Mouse (Mus musculus): ENCODE results near the gene Optn. TPM values are rescaled to one million over a fixed set of nuclear protein-coding genes. Genes with fewer than 3 reads are reported as not detected.
A peak's percentile ranks its signal among the peaks of the same experiment; 100 is the strongest.

Gene Optn
- 5.1 and 6.6 TPM in 2 replicates for polyA plus RNA-seq (2014; fragmentation: Nextera tagmentation; extraction: Ambion mirVana)

- H3K4me2 ChIP-seq (replicated peaks; ENCODE audit: low read depth, low read length): peak within 1 kb of the TSS; percentile 88
- no peaks in the 10 kb centered on the region; the same call in 1 of the 2 replicates for H3K4me1 ChIP-seq (replicated peaks; ENCODE audit: control insufficient read depth, insufficient read depth, low read length)
- peaks cover 15% of the 10 kb centered on the region; the same call in 1 of the 2 replicates for H3K27me3 ChIP-seq (ENCODE audit: control insufficient read depth, insufficient read depth, low read length)
- ATAC-seq (ENCODE audit: low FRiP score): peak; percentile 90
- peak within 1 kb of the TSS; percentile 48 for H3K9ac ChIP-seq (ENCODE audit: low read depth, low read length)
- H3K27ac ChIP-seq (ENCODE audit: low read depth, low read length): no peak within 1 kb of the TSS
- H3K36me3 ChIP-seq (ENCODE audit: control insufficient read depth, insufficient read depth, low read length): no peaks in the 10 kb centered on the region
- DNase-seq (ENCODE audit: low spot score): peak; percentile 94
- H3K4me3 ChIP-seq (ENCODE audit: low read depth, low read length): peak within 1 kb of the TSS; percentile 54
- no peaks in the 10 kb centered on the region for H3K9me3 ChIP-seq (ENCODE audit: control insufficient read depth, low read length)
- WGBS: 2% methylated on average over 62 of the region's 63 CpGs
Measured at GRCm38 (mm10) chr2:5063299-5064205, at the start of gene Optn. Optn (minus strand) TSS chr2:5064051.

DNA sequence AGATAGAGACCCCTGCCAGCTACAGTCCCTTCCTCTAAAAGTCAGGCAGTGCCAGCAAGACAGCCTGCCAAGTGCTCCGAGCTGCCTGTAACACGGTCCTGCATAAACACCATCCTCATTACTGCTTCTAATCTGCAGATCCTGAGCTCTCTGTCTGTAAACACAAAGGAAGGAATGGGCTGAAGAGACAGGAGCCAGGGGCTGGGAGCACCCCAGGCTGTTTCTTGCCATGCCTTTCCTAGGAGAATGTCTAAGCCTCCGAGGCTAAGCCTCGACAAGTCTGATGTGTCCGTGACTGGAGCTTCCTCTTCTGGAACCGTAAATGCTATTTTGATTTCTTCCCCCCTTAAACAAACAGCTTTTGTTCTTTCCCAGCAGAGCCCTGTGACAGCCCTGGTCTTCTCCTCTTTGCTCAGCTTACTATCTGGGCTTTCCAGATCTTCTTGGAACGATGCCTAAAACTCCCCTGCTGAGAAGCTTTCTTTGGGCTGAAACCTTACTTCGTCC lies 49.0 kb upstream of the Optn start:
- no peak overlapping the region for H3K4me2 ChIP-seq (replicated peaks; ENCODE audit: low read depth, low read length)
- H3K27me3 ChIP-seq (ENCODE audit: control insufficient read depth, insufficient read depth, low read length): no peaks in the 10 kb centered on the region
- 47% methylated on average over 8 of the region's 8 CpGs for WGBS
- H3K27ac ChIP-seq (ENCODE audit: low read depth, low read length): no peak overlapping the region
- no peaks in the 10 kb centered on the region for H3K4me1 ChIP-seq (replicated peaks; ENCODE audit: control insufficient read depth, insufficient read depth, low read length)
- H3K4me3 ChIP-seq (ENCODE audit: low read depth, low read length): no peak overlapping the region
- H3K36me3 ChIP-seq (ENCODE audit: control insufficient read depth, insufficient read depth, low read length): no peaks in the 10 kb centered on the region
- no peak overlapping the region for H3K9ac ChIP-seq (ENCODE audit: low read depth, low read length)
- DNase-seq (ENCODE audit: low spot score) (no peak), ATAC-seq (ENCODE audit: low FRiP score) (no peak)
- H3K9me3 ChIP-seq (ENCODE audit: control insufficient read depth, low read length): no peaks in the 10 kb centered on the region

DNA sequence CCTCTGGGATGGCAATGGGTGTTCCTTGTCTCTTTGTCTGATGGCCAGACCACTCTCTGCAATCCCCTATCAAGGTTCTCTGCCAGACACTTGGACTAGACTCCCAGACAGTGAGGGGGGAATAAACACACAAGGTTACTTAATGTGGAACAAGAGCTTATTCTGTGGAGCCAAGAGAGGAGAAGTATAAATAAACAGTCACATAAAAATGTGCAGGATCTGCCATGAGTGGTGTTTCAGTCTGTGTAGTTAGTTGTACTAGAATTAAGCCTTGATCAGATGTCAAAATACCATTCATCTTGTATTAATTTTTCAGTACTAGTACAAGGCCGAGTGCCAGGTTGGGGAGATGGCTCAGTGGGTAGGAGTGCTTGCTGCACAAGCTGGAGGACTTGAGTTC lies 39.0 kb upstream of the Optn start:
- H3K4me1 ChIP-seq (replicated peaks; ENCODE audit: control insufficient read depth, insufficient read depth, low read length): no peaks in the 10 kb centered on the region
- DNase-seq (ENCODE audit: low spot score) (no peak), ATAC-seq (ENCODE audit: low FRiP score) (no peak)
- H3K9ac ChIP-seq (ENCODE audit: low read depth, low read length): no peak overlapping the region
- no peaks in the 10 kb centered on the region for H3K36me3 ChIP-seq (ENCODE audit: control insufficient read depth, insufficient read depth, low read length)
- WGBS: 70% methylated on average over 1 of the region's 1 CpGs
- no peak overlapping the region for H3K4me3 ChIP-seq (ENCODE audit: low read depth, low read length)
- no peaks in the 10 kb centered on the region for H3K27me3 ChIP-seq (ENCODE audit: control insufficient read depth, insufficient read depth, low read length)
- H3K9me3 ChIP-seq (ENCODE audit: control insufficient read depth, low read length): no peaks in the 10 kb centered on the region
- no peak overlapping the region for H3K27ac ChIP-seq (ENCODE audit: low read depth, low read length)
- H3K4me2 ChIP-seq (replicated peaks; ENCODE audit: low read depth, low read length): no peak overlapping the region

DNA sequence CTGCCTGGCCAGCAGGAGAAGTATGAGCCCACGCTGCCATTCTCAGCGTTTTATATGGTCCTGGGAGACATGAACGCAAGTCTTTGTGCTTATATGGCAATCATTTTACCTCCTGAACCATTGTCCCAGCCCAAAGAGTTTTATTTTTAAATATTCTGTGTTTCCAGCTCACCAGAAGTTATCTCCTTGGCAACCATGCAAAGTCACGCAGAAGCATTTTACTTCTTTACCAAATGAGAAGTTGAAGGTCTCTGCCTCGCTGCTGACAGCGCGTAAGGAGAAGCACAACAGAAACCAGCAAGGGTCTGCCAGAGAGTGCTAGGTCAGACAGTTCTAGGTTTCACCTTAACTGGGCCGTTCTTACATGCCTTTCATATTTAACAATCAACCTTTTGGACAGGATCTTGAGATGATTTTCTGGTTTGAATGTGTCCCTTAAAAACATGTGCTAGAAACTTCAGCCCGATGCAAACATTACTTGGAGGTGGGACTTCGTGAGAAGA lies 37.9 kb upstream of the Optn start:
- no peak for DNase-seq (ENCODE audit: low spot score)
- H3K4me3 ChIP-seq (ENCODE audit: low read depth, low read length): no peak overlapping the region
- H3K9me3 ChIP-seq (ENCODE audit: control insufficient read depth, low read length): no peaks in the 10 kb centered on the region
- H3K9ac ChIP-seq (ENCODE audit: low read depth, low read length): no peak overlapping the region
- no peak overlapping the region for H3K27ac ChIP-seq (ENCODE audit: low read depth, low read length)
- ATAC-seq (ENCODE audit: low FRiP score): no peak
- no peak overlapping the region for H3K4me2 ChIP-seq (replicated peaks; ENCODE audit: low read depth, low read length)
- no peaks in the 10 kb centered on the region for H3K36me3 ChIP-seq (ENCODE audit: control insufficient read depth, insufficient read depth, low read length)
- no peaks in the 10 kb centered on the region for H3K4me1 ChIP-seq (replicated peaks; ENCODE audit: control insufficient read depth, insufficient read depth, low read length)
- H3K27me3 ChIP-seq (ENCODE audit: control insufficient read depth, insufficient read depth, low read length): no peaks in the 10 kb centered on the region
- WGBS: 87% methylated on average over 10 of the region's 10 CpGs

DNA sequence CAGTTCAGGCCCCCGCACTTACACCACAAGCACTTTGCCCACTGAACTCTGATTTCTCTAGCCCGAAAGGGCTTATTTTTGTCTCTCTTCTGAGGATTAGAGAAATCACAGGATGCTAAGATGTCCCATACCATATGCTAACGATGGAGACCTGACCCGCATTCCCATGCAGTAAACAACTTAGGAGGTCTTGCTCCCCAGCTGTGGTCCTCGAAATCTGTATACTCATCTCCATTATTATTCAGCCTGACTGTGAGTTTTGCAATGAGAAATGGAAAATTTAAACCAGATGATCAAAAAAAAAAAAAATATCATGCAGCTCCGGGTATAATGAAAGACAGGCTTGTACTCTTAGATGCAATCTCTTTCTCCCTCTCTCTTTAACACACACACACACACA lies 35.3 kb upstream of the Optn start:
- no peaks in the 10 kb centered on the region for H3K36me3 ChIP-seq (ENCODE audit: control insufficient read depth, insufficient read depth, low read length)
- no peak overlapping the region for H3K4me3 ChIP-seq (ENCODE audit: low read depth, low read length)
- no peak for ATAC-seq (ENCODE audit: low FRiP score)
- no peaks in the 10 kb centered on the region for H3K9me3 ChIP-seq (ENCODE audit: control insufficient read depth, low read length)
- H3K27me3 ChIP-seq (ENCODE audit: control insufficient read depth, insufficient read depth, low read length): no peaks in the 10 kb centered on the region
- WGBS: 73% methylated on average over 6 of the region's 6 CpGs
- no peak overlapping the region for H3K27ac ChIP-seq (ENCODE audit: low read depth, low read length)
- H3K9ac ChIP-seq (ENCODE audit: low read depth, low read length): no peak overlapping the region
- no peak for DNase-seq (ENCODE audit: low spot score)
- no peaks in the 10 kb centered on the region for H3K4me1 ChIP-seq (replicated peaks; ENCODE audit: control insufficient read depth, insufficient read depth, low read length)
- no peak overlapping the region for H3K4me2 ChIP-seq (replicated peaks; ENCODE audit: low read depth, low read length)

GRCm38 (mm10) chr2:5097786-5098445 lies 34.1 kb upstream of the Optn start:
- peak; percentile 60; the same call in 1 of the 2 replicates for ATAC-seq (ENCODE audit: low FRiP score)
- H3K27me3 ChIP-seq (ENCODE audit: control insufficient read depth, insufficient read depth, low read length): no peaks in the 10 kb centered on the region
- H3K9ac ChIP-seq (ENCODE audit: low read depth, low read length): 0 out of 2 replicates have a peak overlapping the region, but pooled peaks have one; percentile 0
- H3K4me1 ChIP-seq (replicated peaks; ENCODE audit: control insufficient read depth, insufficient read depth, low read length): no peaks in the 10 kb centered on the region
- H3K4me3 ChIP-seq (ENCODE audit: low read depth, low read length): no peak overlapping the region
- H3K36me3 ChIP-seq (ENCODE audit: control insufficient read depth, insufficient read depth, low read length): no peaks in the 10 kb centered on the region
- peak; percentile 53 for DNase-seq (ENCODE audit: low spot score)
- 33% methylated on average over 20 of the region's 20 CpGs for WGBS
- H3K9me3 ChIP-seq (ENCODE audit: control insufficient read depth, low read length): no peaks in the 10 kb centered on the region
- peak overlapping the region; percentile 40; the same call in 1 of the 2 replicates for H3K27ac ChIP-seq (ENCODE audit: low read depth, low read length)
- no peak overlapping the region; the same call in 1 of the 2 replicates for H3K4me2 ChIP-seq (replicated peaks; ENCODE audit: low read depth, low read length)

GRCm38 (mm10) chr2:5095316-5095715 lies 31.5 kb upstream of the Optn start:
- Histone ChIP-seq H3K27ac (ENCODE audit: low read depth, low read length) (no peak overlapping the region), H3K4me2 (replicated peaks; ENCODE audit: low read depth, low read length) (no peak overlapping the region), H3K4me3 (ENCODE audit: low read depth, low read length) (no peak overlapping the region), H3K9ac (ENCODE audit: low read depth, low read length) (no peak overlapping the region), H3K4me1 (replicated peaks; ENCODE audit: control insufficient read depth, insufficient read depth, low read length) (no peaks in the 10 kb centered on the region), H3K27me3 (ENCODE audit: control insufficient read depth, insufficient read depth, low read length) (no peaks in the 10 kb centered on the region), H3K36me3 (ENCODE audit: control insufficient read depth, insufficient read depth, low read length) (no peaks in the 10 kb centered on the region), H3K9me3 (ENCODE audit: control insufficient read depth, low read length) (no peaks in the 10 kb centered on the region)
- no peak for ATAC-seq (ENCODE audit: low FRiP score)
- DNase-seq (ENCODE audit: low spot score): no peak
- 29% methylated on average over 1 of the region's 1 CpGs for WGBS

DNA sequence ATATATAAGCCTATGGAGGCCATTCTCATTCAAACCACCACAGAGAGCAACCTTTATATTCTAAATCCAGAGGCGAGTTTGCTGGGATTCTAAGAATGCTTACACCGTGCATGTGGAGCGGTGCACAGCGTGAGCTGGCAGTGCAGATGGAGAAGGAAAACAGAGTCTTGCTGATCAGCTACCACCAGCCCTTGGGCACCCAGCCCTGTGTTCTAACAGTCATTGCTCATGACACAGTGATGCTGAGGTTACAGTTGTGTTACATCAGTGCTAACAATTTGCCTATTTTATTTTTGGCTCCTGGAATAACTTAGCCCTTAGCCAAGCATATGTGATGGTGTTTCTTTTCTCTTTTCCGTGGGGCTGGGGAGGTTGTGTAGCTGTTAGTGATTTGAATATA lies 31.0 kb upstream of the Optn start:
- Histone ChIP-seq H3K4me3 (ENCODE audit: low read depth, low read length) (no peak overlapping the region), H3K36me3 (ENCODE audit: control insufficient read depth, insufficient read depth, low read length) (no peaks in the 10 kb centered on the region), H3K27me3 (ENCODE audit: control insufficient read depth, insufficient read depth, low read length) (no peaks in the 10 kb centered on the region), H3K4me1 (replicated peaks; ENCODE audit: control insufficient read depth, insufficient read depth, low read length) (no peaks in the 10 kb centered on the region), H3K9me3 (ENCODE audit: control insufficient read depth, low read length) (no peaks in the 10 kb centered on the region), H3K9ac (ENCODE audit: low read depth, low read length) (no peak overlapping the region), H3K27ac (ENCODE audit: low read depth, low read length) (no peak overlapping the region), H3K4me2 (replicated peaks; ENCODE audit: low read depth, low read length) (no peak overlapping the region)
- ATAC-seq (ENCODE audit: low FRiP score) (no peak), DNase-seq (ENCODE audit: low spot score) (no peak)
- WGBS: 90% methylated on average over 5 of the region's 5 CpGs
